Mouse (Mus musculus) erythroblast, embryonic 14.5 days (primary cell): ENCODE results near the gene Anxa4. TPM values are rescaled to one million over a fixed set of nuclear protein-coding genes. Genes with fewer than 3 reads are reported as not detected.

ENCODE experiments used
- H3K27me3 ChIP-seq: 2 replicates; pipeline ENCODE4 v1.6.1; 2012; ENCODE audit warnings: inconsistent platforms; ENCODE audit not compliant: control insufficient read depth
- H3K36me3 ChIP-seq: 2 replicates; pipeline ENCODE4 v1.6.1; 2012; ENCODE audit warnings: mild to moderate bottlenecking, inconsistent platforms; ENCODE audit not compliant: control insufficient read depth
- H3K4me1 ChIP-seq: 2 replicates; pipeline ENCODE4 v1.6.1; 2012; ENCODE audit warnings: inconsistent platforms; ENCODE audit not compliant: control insufficient read depth
- H3K4me3 ChIP-seq: replicated peaks from 2 replicates; pipeline ENCODE3; 2012; ENCODE audit warnings: moderate library complexity, mild to moderate bottlenecking, inconsistent platforms
- H3K9me3 ChIP-seq: 2 replicates; pipeline ENCODE4 v1.6.1; 2012; ENCODE audit warnings: low read length, inconsistent platforms, mixed read lengths; ENCODE audit not compliant: control insufficient read depth
- GATA1 ChIP-seq: IDR thresholded peaks from 2 replicates; pipeline ENCODE4 v1.6.1; 2012; ENCODE audit warnings: low read length, inconsistent platforms, mixed read lengths
- TAL1 ChIP-seq: IDR thresholded peaks from 3 replicates; pipeline ENCODE4 v1.6.1; 2012; ENCODE audit warnings: low read length, inconsistent platforms, mixed read lengths
- polyA plus RNA-seq: library from polyadenylated mRNA; stranded (reverse); fragments of >175 nt; gene quantifications from 2 replicates; pipeline ENCODE4 v1.2.3, GENCODE M21; 2012

The Anxa4 gene
- polyA plus RNA-seq, 1 experiment, result not detected

- TF ChIP-seq TAL1 (no peak), GATA1 (no peak)
- H3K27me3 ChIP-seq, result no peaks in the 10 kb centered on the region
- H3K4me1 ChIP-seq, result peaks cover 5% of the 10 kb centered on the region; the same call in 1 of the 2 replicates
- H3K4me3 ChIP-seq, result no peak overlapping the region
- H3K36me3 ChIP-seq, result peaks cover 7% of the 10 kb centered on the region; the same call in 1 of the 2 replicates
- H3K9me3 ChIP-seq, result peaks cover 6% of the 10 kb centered on the region
Observed at GRCm38 (mm10) chr6:86749817-86750216, 43.6 kb downstream of the Anxa4 start.

GRCm38 (mm10) chr6:86747171-86747570, 46.2 kb downstream of the Anxa4 start:
- H3K36me3 ChIP-seq, result peaks cover 3% of the 10 kb centered on the region; the same call in 1 of the 2 replicates
- H3K4me1 ChIP-seq, result peaks cover 5% of the 10 kb centered on the region; the same call in 1 of the 2 replicates
- TF ChIP-seq TAL1 (no peak), GATA1 (no peak)
- no peak overlapping the region for H3K4me3 ChIP-seq
- no peaks in the 10 kb centered on the region for H3K27me3 ChIP-seq
- H3K9me3 ChIP-seq, result peaks cover 5% of the 10 kb centered on the region

GRCm38 (mm10) chr6:86740652-86741051, 52.7 kb downstream of the Anxa4 start:
- no peak for TF ChIP-seq TAL1
- H3K27me3 ChIP-seq, result no peaks in the 10 kb centered on the region
- peaks cover 5% of the 10 kb centered on the region for H3K9me3 ChIP-seq
- H3K4me1 ChIP-seq, result peaks cover 11% of the 10 kb centered on the region
- peaks cover 9% of the 10 kb centered on the region; the same call in 1 of the 2 replicates for H3K36me3 ChIP-seq
- H3K4me3 ChIP-seq, result no peak overlapping the region

- Histone ChIP-seq H3K9me3 (no peaks in the 10 kb centered on the region; the same call in none of the 2 replicates), H3K4me1 (peaks cover 33% of the 10 kb centered on the region), H3K27me3 (no peaks in the 10 kb centered on the region), H3K36me3 (peaks cover 6% of the 10 kb centered on the region; the same call in 1 of the 2 replicates), H3K4me3 (no peak overlapping the region)
- TF ChIP-seq TAL1 (no peak), GATA1 (no peak)
Observed at GRCm38 (mm10) chr6:86736830-86737229, 56.6 kb downstream of the Anxa4 start.

GRCm38 (mm10) chr6:86736313-86736712, 57.1 kb downstream of the Anxa4 start:
- Histone ChIP-seq H3K27me3 (no peaks in the 10 kb centered on the region), H3K9me3 (no peaks in the 10 kb centered on the region; the same call in 1 of the 2 replicates), H3K4me1 (peaks cover 35% of the 10 kb centered on the region), H3K4me3 (no peak overlapping the region), H3K36me3 (peaks cover 4% of the 10 kb centered on the region; the same call in 1 of the 2 replicates)
- TF ChIP-seq TAL1, result no peak
- no peak for TF ChIP-seq GATA1

GRCm38 (mm10) chr6:86733183-86733876, 60.1 kb downstream of the Anxa4 start, which contains the start of gene Gmcl1:
Gene Gmcl1, minus strand, starts transcription at chr6:86733383.
- TF ChIP-seq TAL1 (no peak), GATA1 (no peak)
- peak within 1 kb of the TSS; percentile 87 for H3K4me3 ChIP-seq

GRCm38 (mm10) chr6:86732276-86733173, 60.9 kb downstream of the Anxa4 start:
- TF ChIP-seq GATA1 (no peak), TAL1 (no peak)
- Histone ChIP-seq H3K27me3 (no peaks in the 10 kb centered on the region), H3K36me3 (peaks cover under 1% of the 10 kb centered on the region), H3K4me1 (peaks cover 41% of the 10 kb centered on the region), H3K9me3 (no peaks in the 10 kb centered on the region), H3K4me3 (peak overlapping the region; percentile 87)

More at GRCm38 (mm10) chr6:86733183-86733876, 60.1 kb downstream of the Anxa4 start, which contains the start of gene Gmcl1:
- H3K36me3 ChIP-seq, result no peaks in the 10 kb centered on the region
- H3K27me3 ChIP-seq, result no peaks in the 10 kb centered on the region
- H3K4me1 ChIP-seq, result peaks cover 41% of the 10 kb centered on the region
- no peaks in the 10 kb centered on the region for H3K9me3 ChIP-seq

- Histone ChIP-seq H3K9me3 (no peaks in the 10 kb centered on the region), H3K27me3 (no peaks in the 10 kb centered on the region), H3K4me3 (no peak overlapping the region), H3K4me1 (peaks cover 22% of the 10 kb centered on the region), H3K36me3 (peaks cover 6% of the 10 kb centered on the region)
- TF ChIP-seq TAL1 (no peak), GATA1 (no peak)
Observed at GRCm38 (mm10) chr6:86728711-86729110, 64.7 kb downstream of the Anxa4 start.

- no peak for TF ChIP-seq GATA1
- no peak for TF ChIP-seq TAL1
- H3K27me3 ChIP-seq, result no peaks in the 10 kb centered on the region
- no peaks in the 10 kb centered on the region for H3K9me3 ChIP-seq
- no peaks in the 10 kb centered on the region for H3K4me1 ChIP-seq
- H3K4me3 ChIP-seq, result no peak overlapping the region
- peaks cover 19% of the 10 kb centered on the region for H3K36me3 ChIP-seq
Observed at GRCm38 (mm10) chr6:86721977-86722376, 71.4 kb downstream of the Anxa4 start.
